Mouse (Mus musculus): ENCODE measurements around the gene Kcnip1. TPM values are rescaled to one million over a fixed set of nuclear protein-coding genes. Genes with fewer than 3 reads are reported as not detected.

Gene Kcnip1
- total and polyA plus RNA-seq, 3 experiments: 0.04 to 0.17 TPM; not detected in 1

DNA sequence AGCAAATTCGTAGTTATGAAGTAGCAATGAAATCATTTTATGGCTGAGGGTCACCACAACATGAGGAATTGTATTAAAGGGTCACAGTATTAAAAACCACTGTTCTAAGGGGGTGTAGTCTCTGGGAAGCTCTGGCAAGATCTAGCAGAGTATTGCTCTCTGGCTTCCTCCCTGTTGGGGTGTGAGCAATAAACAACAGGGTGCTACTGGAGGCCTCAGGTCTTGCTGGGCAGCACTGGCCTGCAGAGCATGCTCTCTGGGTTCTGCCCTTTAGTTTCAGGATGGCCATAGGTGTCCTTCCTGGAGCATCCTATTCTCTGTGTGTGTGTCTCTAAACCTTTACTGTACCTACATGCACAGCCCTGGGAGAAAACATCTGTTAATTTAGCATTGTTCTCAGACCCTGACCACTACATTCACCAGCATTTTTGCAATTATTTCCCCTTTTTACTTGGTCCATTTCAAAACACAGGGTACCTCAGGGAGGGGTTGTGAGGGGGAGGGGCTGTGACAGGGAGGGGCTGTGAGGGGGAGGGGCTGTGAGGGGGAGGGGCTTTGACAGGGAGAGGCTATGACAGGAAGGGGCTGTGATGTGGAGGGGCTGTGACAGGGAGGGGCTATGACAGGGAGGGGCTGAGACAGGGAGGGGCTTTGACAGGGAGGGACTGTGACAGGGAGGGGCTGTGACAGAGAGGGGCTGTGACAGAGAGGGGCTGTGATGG lies 291.6 kb downstream of the Kcnip1 start:
- Histone ChIP-seq H3K27me3 (replicated peaks) (peaks cover 22% of the 10 kb centered on the region), H3K4me1 (ENCODE audit: control insufficient read depth in 1 of 2, insufficient read depth in 2 of 2) (peaks cover 11 to 35% of the 10 kb centered on the region in 2 experiments), H3K79me2 (replicated peaks; ENCODE audit: control insufficient read depth, extremely low read depth, insufficient read depth, poor library complexity, severe bottlenecking) (no peaks in the 10 kb centered on the region), H3K4me2 (ENCODE audit: insufficient read depth, low read depth, poor library complexity, severe bottlenecking) (no peak overlapping the region), H3K9me3 (replicated peaks; ENCODE audit: low read length) (no peaks in the 10 kb centered on the region), H3K36me3 (replicated peaks in 1 of 2; ENCODE audit: control insufficient read depth in 1 of 2, insufficient read depth in 1 of 2, low read length in 1 of 2) (no peaks in the 10 kb centered on the region), H3K4me3 (replicated peaks in 1 of 3; ENCODE audit: low read depth in 2 of 3, low read length in 2 of 3, poor library complexity in 1 of 3) (no peak overlapping the region), H3K27ac (ENCODE audit: insufficient read depth, low read depth) (no peak overlapping the region), H3K9ac (ENCODE audit: insufficient read depth, low read depth) (no peak overlapping the region)
- DNase-seq (ENCODE audit: extremely low read depth): peak; percentile 48
- dilution Hi-C loops (cut with MboI; ENCODE audit: extremely low pct_ligation_motif_present, extremely low pct_unique_long_range_greater_than_20kb, low sequenced_read_pairs): no loop called here
- in situ Hi-C loops (cut with MboI; ENCODE audit: low pct_ligation_motif_present, low pct_unique_long_range_greater_than_20kb, low sequenced_read_pairs): no loop called here
- TF ChIP-seq IRF4 (IDR thresholded peaks at IDR 0.05; ENCODE audit: low read depth, low read length): no peak
- no peak for TF ChIP-seq JUN (IDR thresholded peaks at IDR 0.05; ENCODE audit: insufficient read depth, low read depth, low read length)
- TF ChIP-seq RCOR1 (conservative IDR thresholded peaks at IDR 0.05; ENCODE audit: low read depth, low read length): no peak
- TF ChIP-seq GABPA (IDR thresholded peaks at IDR 0.05; ENCODE audit: insufficient replicate concordance, low read depth, low read length): no peak
- no peak for TF ChIP-seq MAX (IDR thresholded peaks at IDR 0.05; ENCODE audit: low read length)
- TF ChIP-seq CHD2 (IDR thresholded peaks at IDR 0.05; ENCODE audit: low read length): no peak
- no peak for TF ChIP-seq CHD1 (IDR thresholded peaks at IDR 0.05; ENCODE audit: low read depth, low read length)
- no peak for TF ChIP-seq MAZ (IDR thresholded peaks at IDR 0.05; ENCODE audit: low read depth, low read length)
- no peak for TF ChIP-seq ELF1 (IDR thresholded peaks at IDR 0.05; ENCODE audit: low read depth, low read length)
- TF ChIP-seq EP300 (IDR thresholded peaks at IDR 0.05; ENCODE audit: low read length): no peak
- TF ChIP-seq SMC3 (IDR thresholded peaks at IDR 0.05; ENCODE audit: low read depth, low read length): no peak
- TF ChIP-seq MEF2A (IDR thresholded peaks at IDR 0.05; ENCODE audit: borderline replicate concordance, low read depth, low read length): no peak
- TF ChIP-seq MYC (IDR thresholded peaks at IDR 0.05; ENCODE audit: low read depth, low read length): no peak
- no peak for TF ChIP-seq NRF1 (IDR thresholded peaks at IDR 0.05; ENCODE audit: low read depth, low read length)
- TF ChIP-seq HCFC1 (IDR thresholded peaks at IDR 0.05; ENCODE audit: low read depth, low read length): no peak

GRCm38 (mm10) chr11:33700725-33701124 lies 292.2 kb downstream of the Kcnip1 start:
- dilution Hi-C loops (cut with MboI; ENCODE audit: extremely low pct_ligation_motif_present, extremely low pct_unique_long_range_greater_than_20kb, low sequenced_read_pairs): no loop called here
- TF ChIP-seq USF2 (conservative IDR thresholded peaks at IDR 0.05; ENCODE audit: low read depth, low read length) (no peak), NRF1 (IDR thresholded peaks at IDR 0.05; ENCODE audit: low read depth, low read length) (no peak), GABPA (IDR thresholded peaks at IDR 0.05; ENCODE audit: insufficient replicate concordance, low read depth, low read length) (no peak), SMC3 (IDR thresholded peaks at IDR 0.05; ENCODE audit: low read depth, low read length) (no peak), ZMIZ1 (IDR thresholded peaks at IDR 0.05; ENCODE audit: low read depth, low read length) (no peak), MAFK (IDR thresholded peaks at IDR 0.05; ENCODE audit: insufficient replicate concordance, low read length) (peak; percentile 70), USF1 (IDR thresholded peaks at IDR 0.05; ENCODE audit: low read depth, low read length) (no peak), PAX5 (IDR thresholded peaks at IDR 0.05; ENCODE audit: low read length) (no peak), BHLHE40 (IDR thresholded peaks at IDR 0.05; ENCODE audit: low read depth, low read length) (peak; percentile 73), ETS1 (conservative IDR thresholded peaks at IDR 0.05; ENCODE audit: low read depth, low read length) (peak; percentile 93), CTCF (conservative IDR thresholded peaks at IDR 0.05 in 1 of 2, IDR thresholded peaks at IDR 0.05 in 1 of 2; ENCODE audit: low read depth in 2 of 2, low read length in 2 of 2) (no peak), MAX (IDR thresholded peaks at IDR 0.05; ENCODE audit: low read length) (peak; percentile 61), EP300 (IDR thresholded peaks at IDR 0.05; ENCODE audit: low read length) (peak; percentile 68), KAT2A (IDR thresholded peaks at IDR 0.05; ENCODE audit: insufficient replicate concordance, low read length) (no peak), TCF12 (IDR thresholded peaks at IDR 0.05; ENCODE audit: low read depth, low read length) (peak; percentile 45; the same call in 1 of the 2 replicates), MEF2A (IDR thresholded peaks at IDR 0.05; ENCODE audit: borderline replicate concordance, low read depth, low read length) (peak; percentile 63; the same call in 1 of the 2 replicates), POLR2A (IDR thresholded peaks at IDR 0.05; ENCODE audit: low read depth, low read length) (no peak), RCOR1 (conservative IDR thresholded peaks at IDR 0.05; ENCODE audit: low read depth, low read length) (no peak), JUN (IDR thresholded peaks at IDR 0.05; ENCODE audit: insufficient read depth, low read depth, low read length) (peak; percentile 25; the same call in 1 of the 2 replicates), CHD2 (IDR thresholded peaks at IDR 0.05; ENCODE audit: low read length) (no peak), RAD21 (IDR thresholded peaks at IDR 0.05; ENCODE audit: low read depth, low read length) (no peak), IRF4 (IDR thresholded peaks at IDR 0.05; ENCODE audit: low read depth, low read length) (no peak), HCFC1 (IDR thresholded peaks at IDR 0.05; ENCODE audit: low read depth, low read length) (no peak), NELFE (IDR thresholded peaks at IDR 0.05; ENCODE audit: low read depth, low read length) (no peak), ZNF384 (IDR thresholded peaks at IDR 0.05; ENCODE audit: low read depth, low read length) (no peak), POLR2AphosphoS2 (IDR thresholded peaks at IDR 0.05; ENCODE audit: low read depth, low read length) (no peak)

More at GRCm38 (mm10) chr11:33700725-33701124, 292.2 kb downstream of the Kcnip1 start:
- Histone ChIP-seq H3K4me1 (ENCODE audit: control insufficient read depth in 1 of 2, insufficient read depth in 2 of 2) (peaks cover 11 to 35% of the 10 kb centered on the region in 2 experiments), H3K27me3 (replicated peaks) (peaks cover 24% of the 10 kb centered on the region), H3K27ac (ENCODE audit: insufficient read depth, low read depth) (no peak overlapping the region), H3K4me2 (ENCODE audit: insufficient read depth, low read depth, poor library complexity, severe bottlenecking) (no peak overlapping the region), H3K36me3 (replicated peaks in 1 of 2; ENCODE audit: control insufficient read depth in 1 of 2, insufficient read depth in 1 of 2, low read length in 1 of 2) (no peaks in the 10 kb centered on the region), H3K9ac (ENCODE audit: insufficient read depth, low read depth) (no peak overlapping the region), H3K4me3 (replicated peaks in 1 of 3; ENCODE audit: low read depth in 2 of 3, low read length in 2 of 3, poor library complexity in 1 of 3) (no peak overlapping the region), H3K79me2 (replicated peaks; ENCODE audit: control insufficient read depth, extremely low read depth, insufficient read depth, poor library complexity, severe bottlenecking) (no peaks in the 10 kb centered on the region), H3K9me3 (replicated peaks; ENCODE audit: low read length) (no peaks in the 10 kb centered on the region)
- in situ Hi-C loops (cut with MboI; ENCODE audit: low pct_ligation_motif_present, low pct_unique_long_range_greater_than_20kb, low sequenced_read_pairs): no loop called here
- DNase-seq (ENCODE audit: extremely low read depth): peak; percentile 96
